Mouse (Mus musculus): ENCODE results near the gene Sema3g. TPM values are rescaled to one million over a fixed set of nuclear protein-coding genes. Genes with fewer than 3 reads are reported as not detected.
A peak's percentile ranks its signal among the peaks of the same experiment; 100 is the strongest.

The Sema3g gene
- polyA plus RNA-seq (2015; fragmentation: Nextera tagmentation; extraction: Ambion mirVana) = 0.61 and 0.74 TPM in 2 replicates

- no peaks in the 10 kb centered on the region for H3K9me3 ChIP-seq (ENCODE audit: control insufficient read depth)
- H3K27ac ChIP-seq (ENCODE audit: low read depth, low read length) = no peak within 1 kb of the TSS
- no peak within 1 kb of the TSS for H3K9ac ChIP-seq (ENCODE audit: low read depth, low read length)
- H3K27me3 ChIP-seq (replicated peaks; ENCODE audit: control insufficient read depth, insufficient read depth, low read length) = no peaks in the 10 kb centered on the region
- peak within 1 kb of the TSS; percentile 48 for H3K4me2 ChIP-seq (replicated peaks; ENCODE audit: low read depth)
- peak; percentile 90 for TF ChIP-seq CTCF (IDR thresholded peaks at IDR 0.05; ENCODE audit: low read depth)
- H3K4me3 ChIP-seq (ENCODE audit: low read depth, low read length) = no peak within 1 kb of the TSS
- H3K4me1 ChIP-seq (replicated peaks; ENCODE audit: control insufficient read depth, insufficient read depth, low read length) = no peaks in the 10 kb centered on the region
- 8% methylated on average over 11 of the region's 11 CpGs for WGBS
- ATAC-seq = peak; percentile 78
- no peaks in the 10 kb centered on the region for H3K36me3 ChIP-seq (ENCODE audit: control insufficient read depth, insufficient read depth)
Observed at GRCm38 (mm10) chr14:31217666-31218065, at the start of gene Sema3g. Gene Sema3g, plus strand, starts transcription at chr14:31217860.

GRCm38 (mm10) chr14:31168425-31168824 lies 49.2 kb upstream of the Sema3g start, which contains the start of gene Stab1:
Gene Stab1, minus strand, starts transcription at chr14:31168641.
- TF ChIP-seq CTCF (IDR thresholded peaks at IDR 0.05; ENCODE audit: low read depth) = no peak
- 35% methylated on average over 10 of the region's 10 CpGs for WGBS
- Histone ChIP-seq H3K27ac (ENCODE audit: low read depth, low read length) (peak within 1 kb of the TSS; percentile 36; the same call in 1 of the 2 replicates), H3K36me3 (ENCODE audit: control insufficient read depth, insufficient read depth) (peaks cover 26% of the 10 kb centered on the region), H3K9me3 (ENCODE audit: control insufficient read depth) (no peaks in the 10 kb centered on the region), H3K4me2 (replicated peaks; ENCODE audit: low read depth) (peak within 1 kb of the TSS; percentile 35), H3K27me3 (replicated peaks; ENCODE audit: control insufficient read depth, insufficient read depth, low read length) (no peaks in the 10 kb centered on the region), H3K9ac (ENCODE audit: low read depth, low read length) (no peak within 1 kb of the TSS), H3K4me1 (replicated peaks; ENCODE audit: control insufficient read depth, insufficient read depth, low read length) (no peaks in the 10 kb centered on the region), H3K4me3 (ENCODE audit: low read depth, low read length) (peak within 1 kb of the TSS; percentile 3; the same call in 1 of the 2 replicates)
- ATAC-seq = no peak

- Histone ChIP-seq H3K9me3 (ENCODE audit: control insufficient read depth) (no peaks in the 10 kb centered on the region), H3K36me3 (ENCODE audit: control insufficient read depth, insufficient read depth) (peaks cover 37% of the 10 kb centered on the region), H3K4me1 (replicated peaks; ENCODE audit: control insufficient read depth, insufficient read depth, low read length) (no peaks in the 10 kb centered on the region), H3K27me3 (replicated peaks; ENCODE audit: control insufficient read depth, insufficient read depth, low read length) (no peaks in the 10 kb centered on the region), H3K9ac (ENCODE audit: low read depth, low read length) (no peak overlapping the region), H3K4me2 (replicated peaks; ENCODE audit: low read depth) (no peak overlapping the region), H3K27ac (ENCODE audit: low read depth, low read length) (no peak overlapping the region), H3K4me3 (ENCODE audit: low read depth, low read length) (no peak overlapping the region)
- 68% methylated on average over 6 of the region's 6 CpGs for WGBS
- no peak for TF ChIP-seq CTCF (IDR thresholded peaks at IDR 0.05; ENCODE audit: low read depth)
- ATAC-seq = no peak
Observed at GRCm38 (mm10) chr14:31169508-31169907, 48.2 kb upstream of the Sema3g start.

GRCm38 (mm10) chr14:31170963-31171362 lies 46.7 kb upstream of the Sema3g start:
- no peak for TF ChIP-seq CTCF (IDR thresholded peaks at IDR 0.05; ENCODE audit: low read depth)
- Histone ChIP-seq H3K4me1 (replicated peaks; ENCODE audit: control insufficient read depth, insufficient read depth, low read length) (no peaks in the 10 kb centered on the region), H3K9me3 (ENCODE audit: control insufficient read depth) (no peaks in the 10 kb centered on the region), H3K4me3 (ENCODE audit: low read depth, low read length) (no peak overlapping the region), H3K27ac (ENCODE audit: low read depth, low read length) (no peak overlapping the region), H3K36me3 (ENCODE audit: control insufficient read depth, insufficient read depth) (peaks cover 51% of the 10 kb centered on the region), H3K27me3 (replicated peaks; ENCODE audit: control insufficient read depth, insufficient read depth, low read length) (no peaks in the 10 kb centered on the region), H3K4me2 (replicated peaks; ENCODE audit: low read depth) (no peak overlapping the region), H3K9ac (ENCODE audit: low read depth, low read length) (no peak overlapping the region)
- ATAC-seq = no peak
- 78% methylated on average over 13 of the region's 13 CpGs for WGBS

- Histone ChIP-seq H3K4me1 (replicated peaks; ENCODE audit: control insufficient read depth, insufficient read depth, low read length) (no peaks in the 10 kb centered on the region), H3K27ac (ENCODE audit: low read depth, low read length) (no peak overlapping the region; the same call in 1 of the 2 replicates), H3K27me3 (replicated peaks; ENCODE audit: control insufficient read depth, insufficient read depth, low read length) (no peaks in the 10 kb centered on the region), H3K4me2 (replicated peaks; ENCODE audit: low read depth) (no peak overlapping the region), H3K36me3 (ENCODE audit: control insufficient read depth, insufficient read depth) (peaks cover 56% of the 10 kb centered on the region), H3K4me3 (ENCODE audit: low read depth, low read length) (no peak overlapping the region), H3K9ac (ENCODE audit: low read depth, low read length) (no peak overlapping the region), H3K9me3 (ENCODE audit: control insufficient read depth) (no peaks in the 10 kb centered on the region)
- no peak for ATAC-seq
- no peak for TF ChIP-seq CTCF (IDR thresholded peaks at IDR 0.05; ENCODE audit: low read depth)
- 91% methylated on average over 11 of the region's 11 CpGs for WGBS
Observed at GRCm38 (mm10) chr14:31171386-31171785, 46.3 kb upstream of the Sema3g start.

- Histone ChIP-seq H3K27me3 (replicated peaks; ENCODE audit: control insufficient read depth, insufficient read depth, low read length) (no peaks in the 10 kb centered on the region), H3K4me2 (replicated peaks; ENCODE audit: low read depth) (no peak overlapping the region), H3K4me1 (replicated peaks; ENCODE audit: control insufficient read depth, insufficient read depth, low read length) (no peaks in the 10 kb centered on the region), H3K9ac (ENCODE audit: low read depth, low read length) (no peak overlapping the region), H3K27ac (ENCODE audit: low read depth, low read length) (no peak overlapping the region; the same call in none of the 2 replicates), H3K36me3 (ENCODE audit: control insufficient read depth, insufficient read depth) (peaks cover 60% of the 10 kb centered on the region), H3K4me3 (ENCODE audit: low read depth, low read length) (no peak overlapping the region), H3K9me3 (ENCODE audit: control insufficient read depth) (no peaks in the 10 kb centered on the region)
- 92% methylated on average over 15 of the region's 15 CpGs for WGBS
- no peak for TF ChIP-seq CTCF (IDR thresholded peaks at IDR 0.05; ENCODE audit: low read depth)
- ATAC-seq = no peak
Observed at GRCm38 (mm10) chr14:31171821-31172220, 45.8 kb upstream of the Sema3g start.
